Mouse (Mus musculus) stomach, postnatal 0 days (tissue): ENCODE results near the gene Txndc11.

Source experiments
- CTCF ChIP-seq: IDR thresholded peaks from 2 replicates; pipeline ENCODE4 v1.5.1; 2016; ENCODE audit warnings: antibody characterized with exemption, low read depth, mild to moderate bottlenecking, moderate library complexity
- EP300 ChIP-seq: optimal IDR thresholded peaks from 2 replicates; pipeline ENCODE3; 2016; ENCODE audit warnings: antibody characterized with exemption

DNA sequence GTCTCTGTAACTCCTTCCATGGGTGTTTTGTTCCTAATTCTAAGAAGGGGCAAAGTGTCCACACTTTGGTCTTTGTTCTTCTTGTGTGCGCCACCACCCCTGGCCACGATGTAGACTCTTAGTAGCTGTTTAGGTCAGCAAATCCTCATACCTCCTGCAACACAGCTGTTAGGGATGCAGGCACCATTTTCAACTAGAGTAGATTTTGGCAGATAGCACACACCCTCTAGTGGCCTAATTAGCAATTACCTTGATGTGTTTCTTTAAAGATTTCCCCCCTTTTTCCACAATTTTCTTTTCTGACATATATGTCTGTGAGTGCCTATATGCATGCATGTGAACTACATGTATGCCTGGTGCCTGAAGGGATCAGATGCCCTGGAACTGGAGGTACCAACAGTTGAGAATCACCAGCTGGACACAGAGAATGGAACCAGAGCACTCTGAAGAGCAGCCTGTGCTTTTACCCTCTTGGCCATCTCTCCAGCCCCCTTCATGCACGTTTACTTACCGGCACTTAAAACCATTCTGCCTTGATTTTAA lies 25.2 kb downstream of the Txndc11 start:
- TF ChIP-seq CTCF (peak; percentile 82), EP300 (no peak)
